Mouse (Mus musculus) gastrocnemius, postnatal 36 days (tissue): ENCODE measurements around the gene Gnb1. TPM values are rescaled to one million over a fixed set of nuclear protein-coding genes. Genes with fewer than 3 reads are reported as not detected.

ENCODE experiments used
- DNase-seq, 2 experiments: peaks; one replicate each; pipeline ENCODE4 v3.0.0; 2022
- intact Hi-C: fragments of 180-260 bp; cut with DNase I; formaldehyde crosslinking; loops from one replicate; pipeline ENCODE4 v1.15.1; 2025
- total RNA-seq, 2 experiments: library from RNA; stranded (reverse); gene quantifications; 2 replicates each; pipeline ENCODE4 v1.2.3; 2021

Gene Gnb1
- total RNA-seq, 2 experiments from 2014 or later = 55.4 to 63.3 TPM

DNA sequence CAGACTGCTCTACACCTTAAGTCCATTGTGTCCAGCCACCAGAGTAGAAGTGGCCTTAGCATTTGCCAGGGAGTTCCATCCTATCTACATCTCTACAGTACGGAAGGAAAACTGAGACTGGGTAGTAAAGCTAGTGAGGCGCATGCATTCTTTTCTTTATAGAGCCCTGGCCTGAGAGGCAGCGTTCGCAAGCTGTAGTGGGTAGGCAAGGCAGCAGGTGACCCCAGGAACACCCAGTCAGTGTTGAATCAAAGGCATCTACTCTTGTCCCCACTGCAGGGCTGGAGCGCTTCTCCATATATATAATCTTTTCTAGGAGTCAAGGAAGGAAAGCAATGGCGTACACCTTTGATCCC lies 9.1 kb upstream of the Gnb1 start:
- DNase-seq = no peak
- intact Hi-C loops = no loop called here

DNA sequence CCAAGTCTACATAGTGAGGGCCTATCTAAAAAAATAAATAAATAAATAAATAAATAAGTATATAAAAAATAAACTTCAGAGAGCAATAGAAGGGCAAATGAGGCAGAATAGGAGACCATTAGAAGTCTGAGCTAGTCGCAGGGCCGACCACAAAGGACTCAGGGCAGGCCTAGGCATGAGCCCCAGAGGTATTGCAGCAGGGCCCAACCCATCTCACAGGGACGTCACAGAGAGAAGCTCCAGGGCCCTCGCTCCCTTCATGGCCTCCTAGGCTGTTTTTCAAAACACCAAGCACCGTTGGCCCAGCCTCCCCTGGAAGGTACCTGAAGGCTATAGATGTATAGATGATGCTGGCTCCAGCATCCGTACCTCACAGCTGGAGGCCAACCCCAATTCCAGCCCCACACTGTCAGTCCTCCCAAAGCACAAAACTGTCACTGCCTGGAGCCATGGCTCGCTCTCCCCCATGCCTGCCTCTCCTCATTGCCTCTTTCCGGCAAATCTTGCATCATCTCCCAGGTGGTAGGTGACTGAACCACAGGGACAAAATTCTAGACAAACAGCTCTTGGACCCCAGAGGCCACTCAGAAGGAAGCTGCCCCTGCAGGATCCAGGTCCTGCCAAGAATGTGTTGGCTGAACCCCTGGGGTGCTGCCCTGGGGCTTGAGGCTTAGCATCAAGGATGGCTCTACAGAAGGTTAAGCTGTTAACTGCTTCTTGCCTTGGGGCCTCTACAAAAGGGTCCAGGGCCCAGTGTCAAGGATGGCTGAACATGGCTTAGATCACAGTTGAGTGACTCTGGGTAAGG lies 8.2 kb upstream of the Gnb1 start:
- intact Hi-C loops = no loop called here

DNA sequence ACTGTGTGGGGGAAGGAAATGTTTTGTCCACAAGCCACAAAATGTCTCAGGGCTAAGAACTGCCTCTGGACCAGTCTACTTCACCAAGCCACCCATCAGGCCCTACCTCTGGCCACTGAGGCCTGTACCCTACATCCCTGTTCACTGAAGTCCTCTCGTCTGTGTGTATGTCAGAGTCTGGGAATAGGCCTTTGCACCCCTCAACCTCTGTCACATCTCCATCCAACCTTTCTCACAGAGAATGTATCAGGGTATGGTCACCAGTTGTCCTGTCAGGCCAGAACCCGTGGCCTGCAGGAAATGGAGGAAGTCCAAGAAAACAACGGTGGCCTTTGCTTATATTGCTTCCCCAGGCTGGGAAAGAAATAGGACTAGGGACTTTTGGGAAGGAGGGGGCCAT lies 5.6 kb upstream of the Gnb1 start:
- DNase-seq = no peak
- intact Hi-C loops = no loop called here

More for the DNA sequence above, 8.2 kb upstream of the Gnb1 start:
- no peak for DNase-seq

DNA sequence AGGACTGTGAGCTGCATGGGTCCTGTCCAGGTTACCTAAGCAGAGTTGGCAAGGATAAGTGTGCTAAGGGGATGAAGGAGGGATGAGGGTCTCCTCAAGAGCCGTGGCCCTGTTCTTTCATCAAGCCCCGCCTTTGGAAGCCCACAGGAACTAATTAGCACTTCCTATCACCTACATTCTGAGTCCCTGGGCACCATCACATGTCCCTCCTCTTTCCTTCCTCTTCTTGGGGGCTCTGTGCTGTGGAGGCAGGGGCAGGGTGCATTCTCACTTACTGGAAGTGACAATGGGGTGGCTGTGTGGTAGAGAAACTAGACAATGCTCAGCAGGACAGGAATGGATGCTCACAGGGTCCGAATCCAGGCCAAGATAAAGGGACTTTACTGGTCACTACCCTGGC lies 3.4 kb upstream of the Gnb1 start:
- DNase-seq = no peak
- intact Hi-C loops = no loop called here

DNA sequence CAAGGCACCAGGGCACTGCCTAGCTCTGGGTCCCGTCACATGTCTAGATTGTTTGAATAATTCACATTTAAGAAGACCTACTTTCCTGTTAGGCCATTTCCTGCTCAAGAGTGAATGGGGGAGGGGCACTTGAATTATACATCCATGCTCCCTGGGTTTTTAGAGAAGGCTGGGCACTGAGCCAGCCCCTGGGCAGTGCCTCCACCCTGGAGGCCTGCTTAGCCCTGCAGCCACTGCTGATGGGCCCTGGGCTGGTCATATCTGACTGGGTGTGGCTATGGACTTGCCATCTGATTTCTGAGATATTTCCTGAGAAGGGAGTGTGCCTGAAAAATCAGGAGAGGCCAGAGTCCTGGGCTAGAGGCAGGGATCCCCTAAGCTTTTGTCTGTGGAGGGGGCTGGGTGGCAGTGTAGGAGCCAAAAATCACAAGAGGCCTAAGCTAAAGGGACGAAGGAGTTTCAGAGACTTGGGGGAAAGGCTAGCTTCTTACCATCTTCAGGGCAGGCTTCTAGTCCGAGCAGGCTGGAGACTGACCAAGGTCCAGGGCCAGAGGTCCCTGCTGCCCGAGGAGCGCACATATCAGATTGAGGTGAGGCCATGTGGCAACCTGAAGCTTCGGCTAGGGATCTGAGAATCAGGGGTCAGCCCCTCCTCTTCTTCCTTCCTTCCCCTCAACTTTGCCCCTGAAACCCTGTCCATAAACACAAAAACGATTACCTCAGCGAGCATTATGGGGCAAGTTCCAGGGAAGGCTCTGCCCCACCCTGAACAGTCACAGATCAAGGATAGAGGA lies 2.7 kb upstream of the Gnb1 start:
- intact Hi-C loops = no loop called here
- DNase-seq = peak in 1 of 2 experiments; percentile 40

DNA sequence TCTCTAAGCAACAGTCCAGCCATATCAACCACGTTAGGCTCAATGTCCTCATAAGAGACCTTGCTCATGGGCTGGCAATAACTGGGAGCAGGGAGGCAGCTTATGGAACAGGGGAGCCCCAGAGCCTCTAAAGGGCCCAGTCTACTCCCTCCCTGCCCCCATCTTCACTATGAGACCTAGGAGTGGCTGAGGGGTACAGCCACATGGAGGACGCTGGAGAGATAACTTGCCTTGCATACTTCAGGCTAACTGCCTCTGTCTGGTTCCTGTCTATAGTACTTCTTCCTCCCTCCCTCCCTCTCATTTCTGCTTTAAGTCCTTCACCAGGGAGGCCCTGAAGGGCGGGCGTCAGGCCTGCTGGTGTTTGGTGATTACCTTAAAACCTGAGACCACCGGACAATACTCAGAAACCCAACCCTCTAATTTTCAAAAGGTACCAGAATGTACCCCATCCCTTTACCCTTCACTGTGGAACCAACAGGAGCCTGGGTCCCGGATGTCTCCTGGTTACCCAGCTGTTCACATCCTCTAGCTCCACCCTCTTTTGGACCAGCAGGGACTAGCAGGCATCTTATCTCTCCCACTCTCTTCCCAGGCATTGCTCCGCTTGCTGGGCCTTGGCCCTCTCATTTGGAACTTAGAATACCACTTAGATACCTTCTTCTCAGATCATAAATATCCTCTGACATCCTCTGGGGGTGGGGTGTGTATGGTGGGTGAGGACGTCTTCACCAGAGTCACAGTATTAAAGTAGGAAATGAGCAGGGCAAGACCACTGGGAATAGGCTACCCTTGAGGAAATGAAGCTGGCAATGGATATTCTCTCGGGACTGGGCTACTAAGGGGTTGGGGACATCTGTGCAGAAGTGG lies 1.8 kb upstream of the Gnb1 start:
- no peak for DNase-seq
- intact Hi-C loops = no loop called here

DNA sequence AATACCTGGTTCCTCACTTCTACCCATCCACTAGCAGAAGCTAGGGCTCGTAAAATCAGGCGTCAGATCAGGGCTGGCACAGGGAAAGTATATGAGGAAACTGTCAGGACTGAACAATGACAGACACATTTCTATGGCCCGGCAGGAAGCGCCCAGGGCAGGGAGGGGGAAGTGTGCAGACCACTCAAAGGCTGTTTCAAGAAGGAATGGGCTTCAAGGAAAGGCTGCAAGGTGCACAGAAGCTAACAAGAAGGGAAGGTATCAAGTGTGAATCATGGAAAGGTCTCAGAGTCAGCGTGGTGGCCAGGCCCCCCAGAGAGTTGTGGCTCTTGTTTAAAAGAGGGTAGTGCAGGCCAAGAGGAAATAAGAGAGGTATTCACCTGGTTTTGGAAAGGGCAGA lies 705 bp upstream of the Gnb1 start:
- no peak for DNase-seq
- intact Hi-C loops = loop anchor here (2.0 kb wide), 1 partner anchor 72 kb away; the partner anchor contains the start of gene Nadk

DNA sequence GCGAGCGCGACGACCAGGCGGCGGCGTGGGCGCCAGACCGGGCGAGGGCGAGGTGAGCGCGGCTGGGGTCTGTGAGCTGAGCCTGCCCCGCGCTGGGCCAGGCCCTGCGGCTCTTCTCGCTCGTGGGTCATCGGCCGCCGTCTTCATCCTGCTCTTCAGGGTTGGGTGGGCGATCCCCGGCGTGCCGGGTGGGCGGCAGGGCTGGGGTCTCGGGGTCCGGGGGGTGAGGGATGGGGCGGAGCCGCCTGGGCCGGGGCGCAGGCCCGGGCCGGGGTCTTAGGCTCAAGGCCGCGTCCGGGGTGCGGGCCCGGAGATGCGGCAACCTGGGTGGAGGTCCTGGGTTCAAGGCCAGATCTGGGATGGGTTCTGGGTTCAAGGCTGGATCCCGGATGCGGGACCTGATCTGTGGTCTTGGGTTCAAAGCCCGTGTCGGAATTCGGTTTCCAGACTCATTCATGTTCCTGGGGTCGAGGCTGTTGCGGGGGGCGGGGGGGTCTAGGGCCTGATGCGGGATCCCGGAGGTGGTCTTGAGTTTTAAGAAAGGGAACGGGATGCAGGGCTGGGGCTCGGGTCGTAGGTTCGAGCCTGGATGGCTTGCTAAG lies 469 bp downstream of the Gnb1 start:
- peak in 1 of 2 experiments; percentile 16 for DNase-seq
- intact Hi-C loops = loop anchor here (2.0 kb wide), 1 partner anchor 71 kb away; the partner anchor contains the start of gene Nadk

DNA sequence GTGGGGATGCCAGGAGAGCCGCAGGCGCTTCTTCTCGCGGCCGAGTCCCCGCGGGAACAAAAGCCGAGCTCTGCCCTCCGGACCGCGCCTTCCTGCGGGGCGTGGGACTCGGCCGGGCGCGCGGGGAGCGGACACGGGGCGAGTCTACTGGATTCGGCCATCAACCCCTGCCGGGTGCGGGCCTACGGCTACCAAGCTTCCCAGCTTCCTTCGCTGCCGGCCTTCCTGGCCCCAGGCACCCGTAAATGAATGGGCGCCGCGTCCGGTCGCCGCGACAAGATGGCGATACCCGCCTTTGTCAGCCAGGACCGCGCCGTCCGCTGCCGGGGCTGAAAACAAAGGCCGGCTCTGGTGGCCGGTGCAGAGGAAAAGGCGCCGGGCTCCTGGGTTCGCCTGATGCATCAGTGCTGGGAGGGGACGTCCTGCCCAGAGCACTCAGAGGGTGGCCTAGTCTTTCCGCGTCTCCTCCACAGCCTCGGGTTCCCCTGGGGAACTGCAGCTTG lies 1.0 kb downstream of the Gnb1 start:
- peak in 1 of 2 experiments; percentile 39 for DNase-seq
- intact Hi-C loops = no loop called here

DNA sequence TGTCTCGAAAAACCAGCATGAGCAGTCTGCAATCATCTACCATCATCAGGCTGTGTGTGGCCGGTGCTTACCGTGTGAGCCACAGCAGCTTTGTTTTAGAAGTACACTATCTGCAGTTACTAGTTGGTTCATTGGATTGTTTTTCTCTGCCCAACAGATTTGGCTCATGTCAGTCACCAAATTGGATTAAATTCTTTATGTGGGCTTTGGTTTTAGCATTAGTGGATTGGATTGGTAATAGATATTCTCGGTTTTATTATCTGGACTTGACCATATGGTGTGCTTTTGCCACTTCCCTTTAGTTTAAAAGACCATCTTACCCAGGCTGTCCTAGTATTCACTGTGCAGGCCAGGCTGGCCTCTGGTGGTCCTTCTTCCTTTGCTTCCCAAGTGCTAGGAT lies 3.7 kb downstream of the Gnb1 start:
- intact Hi-C loops = no loop called here

DNA sequence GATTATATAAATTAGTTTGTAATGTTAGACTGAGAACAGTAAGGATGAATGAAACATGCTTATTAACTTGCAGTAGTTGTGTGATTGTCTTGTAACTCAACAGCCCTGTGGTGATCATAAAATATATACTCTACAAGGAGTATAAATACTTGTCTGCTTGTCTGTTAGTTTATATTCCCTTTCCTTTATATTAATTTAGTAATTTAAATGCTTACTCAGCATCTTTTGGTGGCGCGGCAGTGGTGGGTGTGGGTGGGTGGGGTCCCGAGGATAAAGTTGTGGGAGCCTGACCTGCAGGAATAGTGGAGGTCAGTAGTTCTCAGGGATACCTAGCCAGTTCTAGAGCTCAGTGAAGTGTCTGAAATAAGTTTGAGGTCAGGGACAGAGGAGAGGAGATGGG lies 6.8 kb downstream of the Gnb1 start:
- no peak for DNase-seq
- intact Hi-C loops = no loop called here

More for the DNA sequence above, 3.7 kb downstream of the Gnb1 start:
- no peak for DNase-seq

DNA sequence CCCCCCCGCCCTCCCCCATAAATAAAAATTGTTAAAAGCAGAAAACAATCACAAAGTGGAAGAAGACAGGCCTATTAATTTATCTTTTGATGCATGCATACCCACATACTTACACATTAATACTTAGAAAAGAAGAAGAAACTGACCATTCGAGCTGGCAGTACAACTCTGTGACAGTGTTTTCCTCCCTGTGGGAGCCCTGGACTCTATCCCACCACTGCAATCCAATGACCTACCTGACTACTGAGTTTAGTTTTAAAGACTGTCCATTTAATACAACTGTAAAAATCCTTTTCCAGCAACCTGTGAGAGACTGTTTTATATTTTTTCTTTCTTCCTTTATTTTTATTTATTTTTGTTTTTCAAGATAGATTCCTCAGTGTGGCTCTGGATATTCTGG lies 10.0 kb downstream of the Gnb1 start:
- no peak for DNase-seq
- intact Hi-C loops = loop anchor here (5.0 kb wide), 1 partner anchor 46 kb away; no protein-coding TSS in a partner anchor

DNA sequence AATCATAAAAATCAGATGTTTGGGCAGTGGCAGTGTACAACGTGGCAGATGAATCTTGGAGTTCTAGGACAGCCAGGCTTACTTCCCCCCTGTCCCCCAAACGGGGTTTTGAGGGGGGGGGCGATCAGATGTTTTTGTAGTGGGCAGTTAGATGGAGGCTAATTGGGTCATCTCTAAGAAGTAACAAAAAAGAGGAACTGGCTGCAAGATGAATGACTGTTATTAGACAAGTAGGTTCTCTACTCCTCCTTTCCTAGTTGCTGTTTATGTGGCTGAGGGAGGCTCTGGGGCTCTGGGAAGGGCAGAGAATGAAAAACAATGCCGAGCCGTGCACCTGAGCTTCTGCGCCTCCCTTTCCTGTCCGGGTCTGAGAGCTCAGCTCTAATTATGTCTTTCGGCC lies 13.9 kb downstream of the Gnb1 start:
- no peak for DNase-seq
- intact Hi-C loops = no loop called here

DNA sequence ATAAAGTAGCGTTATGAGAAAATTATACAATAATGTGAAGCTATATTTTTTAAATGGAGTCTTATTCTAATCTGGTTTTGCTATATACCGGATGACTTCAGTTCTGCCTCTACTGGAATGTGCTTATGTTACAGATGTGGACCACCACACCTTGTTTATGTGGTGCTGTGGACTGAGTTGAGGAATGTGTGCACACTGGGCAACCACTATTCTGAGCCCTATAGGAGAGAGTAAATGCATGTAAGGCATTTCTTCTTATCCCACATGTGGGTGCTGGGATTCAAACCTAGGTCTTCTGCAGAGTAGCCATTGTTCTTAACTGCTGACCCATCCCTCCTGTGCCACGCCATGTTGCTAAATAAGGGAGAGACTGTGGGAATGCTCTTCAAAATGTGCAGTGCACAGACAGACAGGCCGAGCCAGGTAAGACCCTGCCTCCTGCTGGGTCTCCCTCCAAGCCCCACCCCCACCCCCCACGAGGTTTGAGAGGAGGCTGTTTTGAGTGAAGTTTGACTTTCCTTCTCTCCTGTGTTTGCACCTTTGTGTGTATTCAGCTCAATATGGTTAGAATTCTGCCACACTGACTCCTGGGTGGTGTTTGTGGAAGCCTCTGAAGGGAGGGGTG lies 14.6 kb downstream of the Gnb1 start:
- no peak for DNase-seq
- intact Hi-C loops = no loop called here

DNA sequence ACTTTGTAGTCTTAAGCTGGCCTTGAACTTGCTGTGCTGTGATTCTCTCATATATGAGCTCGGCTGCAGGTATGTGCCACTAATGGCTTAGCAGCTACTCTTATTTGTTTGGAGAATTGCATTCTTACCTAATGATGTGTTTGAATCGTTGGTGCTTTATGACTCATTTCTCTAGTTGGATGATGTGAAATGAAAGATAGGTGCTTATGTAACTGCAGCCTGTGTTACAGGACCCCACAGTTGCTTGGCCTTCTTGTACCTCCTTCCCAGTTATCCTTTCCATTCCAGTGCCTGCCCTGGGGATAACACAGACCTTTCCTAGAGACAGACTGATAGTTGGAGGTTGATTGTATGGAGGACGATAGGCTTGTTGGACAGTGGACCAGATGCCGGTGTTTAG lies 17.5 kb downstream of the Gnb1 start:
- intact Hi-C loops = no loop called here
- no peak for DNase-seq

DNA sequence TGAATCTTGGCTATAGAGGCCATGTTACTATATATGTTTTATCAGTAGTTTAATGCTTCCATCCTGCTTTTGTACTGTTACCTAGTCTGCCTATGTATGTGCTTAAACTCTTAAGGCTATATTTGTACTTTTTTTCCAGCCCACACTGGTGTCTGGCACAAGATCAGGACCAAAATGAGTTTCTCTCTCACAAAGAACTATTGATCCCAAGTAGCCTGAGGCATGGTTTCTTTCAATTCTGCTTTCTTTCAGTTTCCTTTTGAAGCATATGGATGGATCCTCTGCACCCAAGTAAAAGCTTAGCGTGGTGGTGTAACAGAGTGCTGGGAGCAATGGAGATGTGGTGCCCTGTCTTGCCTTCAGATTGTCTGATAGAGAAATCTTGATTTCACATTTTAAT lies 19.8 kb downstream of the Gnb1 start:
- intact Hi-C loops = no loop called here
- DNase-seq = no peak

DNA sequence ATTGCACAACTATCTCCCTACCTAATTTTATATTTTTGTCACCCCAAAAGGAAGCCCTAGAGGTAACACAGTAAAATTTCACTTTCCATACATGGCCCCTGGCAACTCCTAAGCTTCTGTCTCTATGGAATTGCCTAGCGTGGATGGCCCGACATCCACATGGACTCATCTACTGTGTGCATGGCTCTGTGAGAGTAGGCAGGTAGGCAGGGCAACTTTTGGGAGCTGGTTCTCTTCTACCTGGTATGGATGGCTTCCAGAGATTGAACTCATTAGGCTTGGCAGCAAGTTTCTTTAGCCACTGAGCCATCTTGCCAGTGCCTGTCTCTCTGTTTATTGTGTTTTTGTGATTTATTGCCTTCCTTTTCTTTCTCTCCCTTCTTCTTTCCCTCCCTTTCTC lies 23.6 kb downstream of the Gnb1 start:
- intact Hi-C loops = no loop called here
- DNase-seq = no peak

DNA sequence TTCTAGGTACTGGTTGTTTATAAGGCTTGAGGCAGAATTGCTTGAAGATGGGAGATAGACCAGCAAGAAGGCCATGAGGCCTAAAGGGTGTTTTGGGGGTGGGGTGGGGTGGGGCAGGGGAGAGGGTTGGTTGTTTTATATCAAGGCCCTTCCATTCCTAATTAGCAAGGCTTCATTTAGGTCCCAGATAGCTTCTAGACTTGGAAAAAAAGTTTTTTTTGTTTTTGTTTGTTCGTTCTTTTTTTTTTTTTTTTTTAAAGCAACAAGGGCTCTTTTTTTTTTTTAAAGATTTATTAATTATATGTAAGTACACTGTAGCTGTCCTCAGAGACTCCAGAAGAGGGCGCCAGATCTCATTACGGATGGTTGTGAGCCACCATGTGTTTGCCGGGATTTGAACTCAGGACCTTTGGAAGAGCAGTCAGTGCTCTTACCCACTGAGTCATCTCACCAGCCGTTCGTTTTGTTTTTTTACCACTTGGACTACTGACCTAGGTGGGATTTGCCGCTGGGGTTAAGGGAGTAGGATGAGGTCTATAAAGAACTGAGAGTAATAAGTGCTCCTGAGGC lies 26.9 kb downstream of the Gnb1 start:
- intact Hi-C loops = no loop called here
- no peak for DNase-seq

DNA sequence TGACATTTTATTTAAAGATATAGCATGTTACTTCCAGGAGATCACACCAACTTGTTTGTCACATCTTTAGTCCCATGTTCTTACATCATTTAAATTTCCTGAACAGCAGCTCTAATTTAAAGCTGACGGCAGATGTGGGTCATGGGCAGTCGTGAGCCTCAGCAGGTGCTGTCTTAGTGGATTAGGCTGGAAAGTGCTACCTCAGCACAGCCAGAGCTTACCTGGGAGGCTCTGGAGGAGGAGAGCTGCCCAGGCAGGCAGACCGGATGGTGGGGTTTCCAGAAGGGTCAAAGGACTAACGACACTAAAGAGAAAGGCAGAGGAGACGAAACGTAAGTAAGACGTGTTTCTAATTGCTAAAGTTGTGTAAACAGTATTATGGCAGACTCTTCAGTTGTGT lies 31.2 kb downstream of the Gnb1 start:
- no peak for DNase-seq
- intact Hi-C loops = loop anchor here (5.0 kb wide), 1 partner anchor 35 kb away; no protein-coding TSS in a partner anchor
